Mouse (Mus musculus): ENCODE results near the gene Xrn2. TPM values are rescaled to one million over a fixed set of nuclear protein-coding genes. Genes with fewer than 3 reads are reported as not detected.

The Xrn2 gene
- total and polyA plus RNA-seq, 2 experiments from 2014 or later, result 78.9 to 94.6 TPM

DNA sequence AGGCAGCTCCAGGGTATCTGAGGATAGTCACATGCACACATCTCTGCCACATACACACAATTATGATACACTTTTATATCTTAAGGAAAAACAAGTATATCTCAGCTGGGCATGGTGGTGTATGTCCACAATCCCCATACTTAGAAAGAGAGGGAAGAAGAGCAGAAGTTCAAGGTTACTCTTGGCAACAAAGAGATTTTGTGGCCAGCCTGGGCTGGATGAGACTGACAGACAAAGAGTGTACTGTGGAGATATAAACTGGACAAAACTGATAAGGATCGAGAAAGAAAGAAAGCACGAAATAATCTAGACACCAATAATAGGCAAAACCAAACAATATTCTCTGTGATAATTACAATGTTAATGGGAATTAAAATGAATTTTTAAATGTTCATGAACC, 5.5 kb upstream of the Xrn2 start:
- TF ChIP-seq CTCF (IDR thresholded peaks at IDR 0.05; ENCODE audit: low read depth), result no peak
- no peaks in the 10 kb centered on the region for H3K36me3 ChIP-seq (ENCODE audit: insufficient read depth)
- no peak overlapping the region for H3K4me2 ChIP-seq (ENCODE audit: low read depth)
- H3K4me3 ChIP-seq (ENCODE audit: low read depth, low read length), result no peak overlapping the region
- no peak for DNase-seq
- H3K4me1 ChIP-seq (ENCODE audit: insufficient read depth), result peaks cover 4% of the 10 kb centered on the region
- WGBS, result 88% methylated on average over 2 of the region's 2 CpGs
- no peaks in the 10 kb centered on the region for H3K9me3 ChIP-seq (ENCODE audit: low read length)
- no peak overlapping the region for H3K27ac ChIP-seq (ENCODE audit: low read depth, low read length)
- H3K27me3 ChIP-seq (ENCODE audit: insufficient read depth, low read length), result no peaks in the 10 kb centered on the region
- no peak overlapping the region for H3K9ac ChIP-seq
- no peak for ATAC-seq

DNA sequence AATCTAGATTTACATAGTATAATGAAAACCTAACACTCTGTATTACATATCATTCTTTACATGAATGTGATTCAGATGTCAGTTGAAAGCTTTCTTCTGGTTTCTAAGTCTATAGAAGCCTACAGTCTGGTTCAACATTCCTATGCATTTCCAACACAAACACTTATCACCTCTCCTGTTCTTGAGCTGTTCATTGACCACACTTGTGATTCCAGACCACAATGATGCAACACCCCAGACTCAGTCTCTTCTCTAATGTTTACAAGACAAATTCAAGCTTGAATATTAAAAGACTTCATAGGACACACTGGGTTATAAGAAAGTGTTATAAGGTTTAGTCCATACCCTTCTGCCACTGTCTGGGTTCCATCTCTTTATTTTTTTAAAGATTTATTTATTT, 3.7 kb upstream of the Xrn2 start:
- Histone ChIP-seq H3K4me2 (ENCODE audit: low read depth) (no peak overlapping the region), H3K4me1 (ENCODE audit: insufficient read depth) (peaks cover 5% of the 10 kb centered on the region), H3K27me3 (ENCODE audit: insufficient read depth, low read length) (no peaks in the 10 kb centered on the region), H3K4me3 (ENCODE audit: low read depth, low read length) (no peak overlapping the region), H3K27ac (ENCODE audit: low read depth, low read length) (no peak overlapping the region), H3K9ac (no peak overlapping the region), H3K36me3 (ENCODE audit: insufficient read depth) (no peaks in the 10 kb centered on the region), H3K9me3 (ENCODE audit: low read length) (no peaks in the 10 kb centered on the region)
- no peak for DNase-seq
- ATAC-seq, result no peak
- TF ChIP-seq CTCF (IDR thresholded peaks at IDR 0.05; ENCODE audit: low read depth), result no peak

DNA sequence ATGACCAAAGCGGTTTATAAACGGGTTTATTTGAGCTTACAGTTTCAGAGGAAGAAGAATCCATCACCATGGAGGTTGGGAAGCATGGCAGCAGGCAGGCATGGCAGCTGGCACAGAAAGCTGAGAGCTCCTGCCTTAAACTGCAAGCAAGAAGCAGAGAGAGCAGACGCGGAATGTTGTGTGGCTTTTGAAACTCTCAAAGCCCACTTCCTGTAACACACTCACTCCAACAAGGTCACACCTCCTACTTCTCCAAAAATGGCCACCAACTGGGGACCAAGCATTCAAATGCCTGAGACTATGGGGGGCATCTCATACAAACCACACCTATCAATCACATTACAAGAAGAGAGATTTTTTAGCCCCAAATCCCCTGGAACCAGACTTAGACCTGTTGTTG, 2.7 kb upstream of the Xrn2 start:
- Histone ChIP-seq H3K27ac (ENCODE audit: low read depth, low read length) (no peak overlapping the region), H3K4me2 (ENCODE audit: low read depth) (no peak overlapping the region), H3K36me3 (ENCODE audit: insufficient read depth) (no peaks in the 10 kb centered on the region), H3K27me3 (ENCODE audit: insufficient read depth, low read length) (no peaks in the 10 kb centered on the region), H3K4me3 (ENCODE audit: low read depth, low read length) (no peak overlapping the region), H3K4me1 (ENCODE audit: insufficient read depth) (peaks cover 7% of the 10 kb centered on the region), H3K9me3 (ENCODE audit: low read length) (no peaks in the 10 kb centered on the region), H3K9ac (no peak overlapping the region)
- ATAC-seq, result no peak
- DNase-seq, result no peak
- WGBS, result 92% methylated on average over 4 of the region's 4 CpGs
- no peak for TF ChIP-seq CTCF (IDR thresholded peaks at IDR 0.05; ENCODE audit: low read depth)

DNA sequence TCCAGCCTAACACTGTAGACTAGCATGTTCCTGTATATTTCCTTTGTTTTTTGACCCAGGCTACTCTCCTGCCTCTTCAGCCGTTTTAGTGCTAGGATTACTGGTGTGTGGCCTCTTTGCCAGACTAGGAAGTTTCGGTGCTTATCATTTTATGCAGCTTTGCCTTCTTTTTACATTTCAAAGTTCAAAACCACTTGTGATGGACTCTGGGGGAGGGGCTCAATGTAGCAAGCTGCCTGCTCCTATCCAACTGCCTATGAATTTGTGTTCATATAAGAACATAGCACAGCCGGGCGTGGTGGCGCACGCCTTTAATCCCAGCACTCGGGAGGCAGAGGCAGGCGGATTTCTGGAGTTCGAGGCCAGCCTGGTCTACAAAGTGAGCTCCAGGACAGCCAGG, 1.8 kb upstream of the Xrn2 start:
- TF ChIP-seq CTCF (IDR thresholded peaks at IDR 0.05; ENCODE audit: low read depth), result no peak

DNA sequence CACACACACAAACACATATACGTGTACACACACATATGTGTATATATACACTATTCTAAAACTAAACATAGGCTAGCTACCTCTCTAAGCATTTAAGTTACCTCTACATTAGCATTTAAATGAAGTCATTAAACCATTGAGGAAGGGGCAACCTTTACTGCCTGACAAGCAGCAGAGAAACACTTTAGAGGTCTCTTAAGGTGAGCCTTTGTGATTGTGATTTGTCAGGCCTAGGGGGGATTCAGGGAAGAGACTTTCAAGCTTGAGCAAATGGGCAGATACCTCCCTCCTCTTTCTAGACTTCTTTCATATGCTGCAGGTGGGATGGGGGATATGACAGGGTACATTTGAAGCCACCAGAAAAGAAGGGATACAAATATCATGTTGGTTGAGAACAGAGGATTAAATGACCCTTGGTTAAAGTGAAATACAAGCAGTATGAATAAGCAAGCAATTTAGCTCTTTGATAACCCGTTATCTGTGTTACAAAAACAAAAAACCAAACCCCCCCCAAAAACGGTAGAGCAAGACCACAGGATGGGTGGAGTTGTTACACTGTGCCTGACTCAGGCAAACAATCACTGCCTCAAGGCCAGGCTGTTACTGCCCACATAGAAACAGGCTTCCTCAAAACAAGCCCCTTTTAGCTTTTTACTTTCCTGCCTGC, 1.2 kb upstream of the Xrn2 start:
- Histone ChIP-seq H3K27me3 (ENCODE audit: insufficient read depth, low read length) (no peaks in the 10 kb centered on the region), H3K36me3 (ENCODE audit: insufficient read depth) (no peaks in the 10 kb centered on the region), H3K27ac (ENCODE audit: low read depth, low read length) (peak overlapping the region; percentile 96; the same call in 1 of the 2 replicates), H3K4me2 (ENCODE audit: low read depth) (peak overlapping the region; percentile 61), H3K4me1 (ENCODE audit: insufficient read depth) (peaks cover 7% of the 10 kb centered on the region), H3K9ac (peak overlapping the region; percentile 86), H3K9me3 (ENCODE audit: low read length) (no peaks in the 10 kb centered on the region), H3K4me3 (ENCODE audit: low read depth, low read length) (peak overlapping the region; percentile 79)
- DNase-seq (no peak), ATAC-seq (no peak)
- 64% methylated on average over 3 of the region's 3 CpGs for WGBS
- no peak for TF ChIP-seq CTCF (IDR thresholded peaks at IDR 0.05; ENCODE audit: low read depth)

More for the DNA sequence above, 1.8 kb upstream of the Xrn2 start:
- ATAC-seq (no peak), DNase-seq (no peak)
- no peak overlapping the region for H3K4me3 ChIP-seq (ENCODE audit: low read depth, low read length)
- no peaks in the 10 kb centered on the region for H3K27me3 ChIP-seq (ENCODE audit: insufficient read depth, low read length)
- WGBS, result 98% methylated on average over 9 of the region's 9 CpGs
- H3K9ac ChIP-seq, result no peak overlapping the region
- H3K4me2 ChIP-seq (ENCODE audit: low read depth), result no peak overlapping the region
- H3K36me3 ChIP-seq (ENCODE audit: insufficient read depth), result no peaks in the 10 kb centered on the region
- no peaks in the 10 kb centered on the region for H3K9me3 ChIP-seq (ENCODE audit: low read length)
- H3K27ac ChIP-seq (ENCODE audit: low read depth, low read length), result no peak overlapping the region
- peaks cover 7% of the 10 kb centered on the region for H3K4me1 ChIP-seq (ENCODE audit: insufficient read depth)

DNA sequence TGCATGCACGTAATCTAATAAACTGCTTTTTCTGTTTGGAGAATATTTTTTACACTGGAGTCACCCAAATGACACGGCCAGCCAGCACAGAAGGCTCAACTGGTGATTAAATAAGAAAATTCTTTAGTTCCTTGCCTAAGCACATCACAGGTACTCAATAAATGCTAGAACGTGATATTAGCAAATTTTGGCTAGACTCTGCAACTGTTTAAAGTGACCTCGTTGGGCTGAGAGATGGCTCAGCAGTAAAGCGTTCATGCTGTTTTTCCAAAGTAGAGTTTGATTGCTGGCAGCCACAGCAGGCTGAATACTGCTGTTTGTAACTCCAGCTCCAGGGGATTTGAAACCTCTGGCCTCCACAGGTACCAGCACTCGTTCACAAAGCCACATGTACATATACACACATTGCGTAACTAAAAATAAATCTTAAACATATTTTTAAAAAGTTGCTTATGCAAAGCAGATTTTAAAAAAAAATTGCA, 614 bp upstream of the Xrn2 start:
- H3K36me3 ChIP-seq (ENCODE audit: insufficient read depth), result no peaks in the 10 kb centered on the region
- peaks cover 7% of the 10 kb centered on the region for H3K4me1 ChIP-seq (ENCODE audit: insufficient read depth)
- H3K9me3 ChIP-seq (ENCODE audit: low read length), result no peaks in the 10 kb centered on the region
- DNase-seq, result no peak
- ATAC-seq, result no peak
- H3K27ac ChIP-seq (ENCODE audit: low read depth, low read length), result peak overlapping the region; percentile 96
- no peak for TF ChIP-seq CTCF (IDR thresholded peaks at IDR 0.05; ENCODE audit: low read depth)
- H3K9ac ChIP-seq, result peak overlapping the region; percentile 86
- 42% methylated on average over 7 of the region's 7 CpGs for WGBS
- no peaks in the 10 kb centered on the region for H3K27me3 ChIP-seq (ENCODE audit: insufficient read depth, low read length)
- H3K4me3 ChIP-seq (ENCODE audit: low read depth, low read length), result peak overlapping the region; percentile 79
- H3K4me2 ChIP-seq (ENCODE audit: low read depth), result peak overlapping the region; percentile 61

DNA sequence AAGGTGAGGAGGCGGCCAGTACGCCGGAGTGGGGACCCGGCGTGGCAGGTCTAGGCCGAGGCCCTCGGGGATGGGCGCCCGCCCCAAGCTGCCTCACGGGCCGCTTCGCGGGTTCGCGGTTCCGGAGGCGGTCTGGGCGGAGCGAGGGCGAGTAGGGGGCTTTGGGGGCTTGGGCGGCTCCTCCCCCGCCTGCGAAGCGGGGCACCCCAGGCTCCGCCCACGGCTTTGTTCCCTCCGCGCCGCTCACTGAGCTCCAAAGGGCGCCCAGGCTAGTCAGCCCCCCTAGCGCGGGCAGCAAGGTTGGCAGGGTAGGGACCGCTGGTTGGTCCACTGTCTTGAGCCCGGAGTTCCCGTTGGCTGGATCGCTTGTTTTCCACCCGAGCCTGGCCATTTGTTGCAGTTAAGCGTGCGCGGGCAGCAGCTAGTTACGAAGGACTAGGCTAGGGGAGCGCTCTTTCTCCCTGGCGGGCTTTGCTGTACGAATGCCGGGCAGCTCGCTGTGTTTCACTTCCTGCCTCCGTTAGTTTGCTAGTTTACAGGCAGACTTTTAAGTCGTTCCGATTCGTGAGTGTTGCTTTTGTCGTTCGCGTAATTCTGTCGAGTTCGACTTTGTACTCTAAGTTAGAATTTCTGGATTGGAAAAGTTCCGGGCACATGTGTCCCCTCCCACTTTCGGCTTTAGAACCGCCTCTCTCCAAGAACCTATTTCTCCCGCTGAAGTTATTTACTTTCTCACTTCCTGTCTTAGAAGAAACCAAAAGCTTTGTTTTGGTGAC, 586 bp downstream of the Xrn2 start:
- WGBS, result under 1% methylated on average over 48 of the region's 59 CpGs
- Histone ChIP-seq H3K4me3 (ENCODE audit: low read depth, low read length) (peak overlapping the region; percentile 79), H3K36me3 (ENCODE audit: insufficient read depth) (no peaks in the 10 kb centered on the region), H3K9me3 (ENCODE audit: low read length) (no peaks in the 10 kb centered on the region), H3K4me2 (ENCODE audit: low read depth) (peak overlapping the region; percentile 61), H3K27me3 (ENCODE audit: insufficient read depth, low read length) (no peaks in the 10 kb centered on the region), H3K9ac (peak overlapping the region; percentile 86), H3K4me1 (ENCODE audit: insufficient read depth) (peaks cover 7% of the 10 kb centered on the region), H3K27ac (ENCODE audit: low read depth, low read length) (peak overlapping the region; percentile 96)
- ATAC-seq, result peak; percentile 91
- DNase-seq, result peak; percentile 86
- 0 out of 2 replicates have a peak, but pooled peaks have one; percentile 9 for TF ChIP-seq CTCF (IDR thresholded peaks at IDR 0.05; ENCODE audit: low read depth)
